Mouse (Mus musculus) C2C12 (cell line): ENCODE data around the gene Mrps24. TPM values are rescaled to one million over a fixed set of nuclear protein-coding genes. Genes with fewer than 3 reads are reported as not detected.

Source experiments
- H3K27me3 ChIP-seq: one replicate; pipeline ENCODE4 v1.6.1; 2011; ENCODE audit not compliant: control insufficient read depth, insufficient read depth, insufficient read length
- H3K36me3 ChIP-seq: one replicate; pipeline ENCODE4 v1.6.1; 2011; ENCODE audit not compliant: control insufficient read depth, insufficient read depth
- H3K4me3 ChIP-seq: one replicate; pipeline ENCODE4 v1.5.1; 2011; ENCODE audit warnings: mild to moderate bottlenecking, control low read depth; ENCODE audit not compliant: poor library complexity, insufficient read depth, severe bottlenecking
- H3K79me2 ChIP-seq: one replicate; pipeline ENCODE4 v1.6.1; 2011; ENCODE audit not compliant: control insufficient read depth, insufficient read depth
- H3K79me3 ChIP-seq: one replicate; pipeline ENCODE4 v1.6.1; 2011; ENCODE audit warnings: low read depth, control low read depth
- H3ac ChIP-seq: one replicate; pipeline ENCODE3; 2011; ENCODE audit warnings: low read depth; ENCODE audit not compliant: control insufficient read depth, insufficient read length
- CEBPB ChIP-seq: IDR thresholded peaks from one replicate; pipeline ENCODE4 v1.6.1; 2011; ENCODE audit warnings: low read depth, mild to moderate bottlenecking, control low read depth, moderate library complexity
- CTCF ChIP-seq: IDR thresholded peaks from one replicate; pipeline ENCODE4 v1.5.1; 2011; ENCODE audit not compliant: control insufficient read depth, insufficient read depth, insufficient read length
- MAX ChIP-seq: IDR thresholded peaks from one replicate; pipeline ENCODE4 v1.6.1; 2011; ENCODE audit warnings: mild to moderate bottlenecking, control low read depth
- USF1 ChIP-seq: IDR thresholded peaks from one replicate; pipeline ENCODE4 v1.6.1; 2011; ENCODE audit warnings: low read depth, mild to moderate bottlenecking, control low read depth, moderate library complexity
- polyA plus RNA-seq: library from polyadenylated mRNA; unstranded; fragments of >200 nt; fragmentation: generic; extraction: Trizol; gene quantifications from one replicate; pipeline ENCODE4 v1.2.1, GENCODE M21; 2012; ENCODE audit warnings: missing spikeins

Gene Mrps24
- polyA plus RNA-seq, 1 experiment = 150 TPM

DNA sequence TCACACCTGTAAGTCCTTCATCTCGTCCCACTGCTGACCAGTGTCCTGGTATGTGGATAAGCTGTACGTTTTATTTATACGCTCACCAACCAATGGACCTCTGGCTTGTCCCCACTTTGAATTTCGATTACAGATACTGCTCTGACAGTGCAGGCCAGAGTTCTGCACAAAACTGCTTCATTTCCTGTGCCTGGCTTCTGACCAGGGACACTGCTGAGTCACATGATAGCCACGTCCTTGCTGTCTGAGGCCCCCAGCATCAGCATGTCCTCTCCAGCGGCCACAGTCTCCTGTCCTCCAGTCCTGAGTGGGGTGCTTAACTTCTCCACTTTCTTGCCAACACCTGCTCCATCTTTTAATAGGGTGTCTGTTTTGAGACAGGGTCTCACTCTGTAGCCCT, 32.9 kb downstream of the Mrps24 start:
- H3K36me3 ChIP-seq = no peaks in the 10 kb centered on the region
- H3K79me3 ChIP-seq = no peaks in the 10 kb centered on the region
- H3K27me3 ChIP-seq = peaks cover 12% of the 10 kb centered on the region
- no peak overlapping the region for H3ac ChIP-seq
- no peak overlapping the region for H3K4me3 ChIP-seq
- H3K79me2 ChIP-seq = no peaks in the 10 kb centered on the region
- TF ChIP-seq USF1 (no peak), MAX (no peak), CEBPB (no peak), CTCF (no peak)

Other genes with a start within 250 kb of the Mrps24 start
- 62.4 TPM for gene Xbp1, start 195.0 kb downstream of the Mrps24 start, polyA plus RNA-seq
- gene Ccdc117, start 173.5 kb downstream of the Mrps24 start, polyA plus RNA-seq = 7.7 TPM
- gene Ankrd36, start 146.0 kb downstream of the Mrps24 start, polyA plus RNA-seq = not detected
- gene Urgcp, start 46.7 kb upstream of the Mrps24 start, polyA plus RNA-seq = 22.3 TPM
- gene Dbnl, start 72.8 kb upstream of the Mrps24 start, polyA plus RNA-seq = 91.3 TPM
- gene Pgam2, start 88.1 kb upstream of the Mrps24 start, polyA plus RNA-seq = 3.3 TPM
- gene Polm, start 122.3 kb upstream of the Mrps24 start, polyA plus RNA-seq = 6.8 TPM
- 121 TPM for gene Aebp1, start 146.3 kb upstream of the Mrps24 start, polyA plus RNA-seq
- 154 TPM for gene Pold2, start 162.6 kb upstream of the Mrps24 start, polyA plus RNA-seq
- gene Myl7, start 183.1 kb upstream of the Mrps24 start, polyA plus RNA-seq = not detected
- not detected for gene Gck, start 234.4 kb upstream of the Mrps24 start, polyA plus RNA-seq
- 93.3 TPM for gene Ykt6, start 240.0 kb upstream of the Mrps24 start, polyA plus RNA-seq